Mouse (Mus musculus) heart, embryonic 13.5 days (tissue): ENCODE results near the gene Arsa. TPM values are rescaled to one million over a fixed set of nuclear protein-coding genes. Genes with fewer than 3 reads are reported as not detected.
"Not testable (repeated sequence)": the region's sequence is repeated elsewhere in the genome, so short reads cannot be mapped to it uniquely, and the experiment has no call there.

Experiments
- ATAC-seq: fragments of 200-750 bp; cut with Nextera tagmentation; 2 replicates; pipeline ENCODE4 v1.8.0; 2017; ENCODE audit warnings: moderate TSS enrichment; ENCODE audit not compliant: insufficient number of reproducible peaks, low FRiP score, low TSS enrichment; ENCODE audit errors: extremely low read depth
- H3K27ac ChIP-seq: fragments of 300-500 bp; sonication (generic); replicated peaks from 2 replicates; pipeline ENCODE4 v1.5.1; 2015; ENCODE audit warnings: moderate library complexity, mild to moderate bottlenecking, inconsistent platforms
- H3K27me3 ChIP-seq: fragments of 300-500 bp; sonication (generic); replicated peaks from 2 replicates; pipeline ENCODE4 v1.6.1; 2015; ENCODE audit warnings: mild to moderate bottlenecking, inconsistent platforms
- H3K36me3 ChIP-seq: fragments of 300-500 bp; sonication (generic); 2 replicates; pipeline ENCODE4 v1.6.1; 2015; ENCODE audit warnings: mild to moderate bottlenecking, inconsistent platforms
- H3K4me1 ChIP-seq: fragments of 300-500 bp; sonication (generic); 2 replicates; pipeline ENCODE4 v1.6.1; 2015; ENCODE audit warnings: inconsistent platforms
- H3K4me2 ChIP-seq: fragments of 300-500 bp; sonication (generic); 2 replicates; pipeline ENCODE4 v1.6.1; 2015; ENCODE audit warnings: inconsistent platforms, mild to moderate bottlenecking, moderate library complexity
- H3K4me3 ChIP-seq: fragments of 300-500 bp; sonication (generic); 2 replicates; pipeline ENCODE4 v1.5.1; 2015; ENCODE audit warnings: moderate library complexity, mild to moderate bottlenecking, inconsistent platforms
- H3K9ac ChIP-seq: fragments of 300-500 bp; sonication (generic); 2 replicates; pipeline ENCODE4 v1.6.1; 2015; ENCODE audit warnings: inconsistent platforms, mild to moderate bottlenecking, moderate library complexity
- H3K9me3 ChIP-seq: fragments of 300-500 bp; sonication (generic); 2 replicates; pipeline ENCODE4 v1.6.1; 2016; ENCODE audit warnings: inconsistent platforms
- WGBS: fragments of 180-500 bp; shearing (Covaris S2); methylation state at CpG from one replicate; pipeline ENCODE4 v1.1.7; 2015; ENCODE audit warnings: mixed read lengths; 5-methylcytosine and 5-hydroxymethylcytosine counted together
- polyA plus RNA-seq: library from polyadenylated mRNA; unstranded; fragments of >200 nt; fragmentation: Nextera tagmentation; extraction: Ambion mirVana; gene quantifications from 2 replicates; pipeline ENCODE4 v1.2.1, GENCODE M21; 2015

Gene Arsa
- polyA plus RNA-seq, 1 experiment from 2014 or later = 15.1 TPM

DNA sequence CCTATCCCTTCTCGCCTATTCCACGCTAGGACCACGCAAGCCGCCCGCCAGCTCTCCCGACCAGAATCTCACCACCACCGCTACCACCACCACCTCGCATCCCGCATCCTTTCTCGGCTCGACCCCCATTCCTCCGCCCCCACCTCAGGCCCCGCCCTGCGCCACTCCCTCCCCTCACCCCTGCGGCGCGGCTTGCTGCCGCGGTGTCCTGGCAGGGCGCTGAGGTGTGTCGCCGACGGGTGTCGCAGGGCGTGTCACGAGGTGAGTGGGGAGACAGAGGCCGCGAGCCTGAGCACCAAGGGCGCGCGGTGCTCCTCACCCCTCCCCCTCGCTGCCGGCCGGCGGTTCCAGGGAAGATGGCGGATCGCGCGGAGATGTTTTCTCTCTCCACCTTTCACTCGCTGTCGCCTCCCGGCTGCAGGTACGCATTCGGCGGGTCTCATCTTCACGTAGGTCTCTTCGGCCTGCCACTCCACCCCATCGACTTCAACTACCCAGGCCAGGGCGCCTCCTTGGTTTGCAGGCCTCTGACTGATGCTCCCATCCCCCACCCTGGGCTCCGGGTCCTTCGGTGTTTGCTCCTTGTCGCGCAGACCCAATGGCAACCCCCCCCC is 23.3 kb downstream of the Arsa start, which contains the start of gene Mapk8ip2:
TSS of gene Mapk8ip2 (plus strand) at position 49 of the 614 bp plus-strand sequence.
- ATAC-seq = no peak; the same call in 1 of the 2 replicates
- H3K4me1 ChIP-seq = peaks cover 13% of the 10 kb centered on the region
- H3K9ac ChIP-seq = peak within 1 kb of the TSS; percentile 2; the same call in 1 of the 2 replicates
- peak within 1 kb of the TSS; percentile 51 for H3K4me3 ChIP-seq
- 2% methylated on average over 53 of the region's 53 CpGs for WGBS
- peak within 1 kb of the TSS; percentile 86 for H3K4me2 ChIP-seq
- no peak within 1 kb of the TSS for H3K27ac ChIP-seq
- H3K36me3 ChIP-seq = no peaks in the 10 kb centered on the region
- H3K27me3 ChIP-seq = peaks cover 81% of the 10 kb centered on the region
- no peaks in the 10 kb centered on the region for H3K9me3 ChIP-seq

DNA sequence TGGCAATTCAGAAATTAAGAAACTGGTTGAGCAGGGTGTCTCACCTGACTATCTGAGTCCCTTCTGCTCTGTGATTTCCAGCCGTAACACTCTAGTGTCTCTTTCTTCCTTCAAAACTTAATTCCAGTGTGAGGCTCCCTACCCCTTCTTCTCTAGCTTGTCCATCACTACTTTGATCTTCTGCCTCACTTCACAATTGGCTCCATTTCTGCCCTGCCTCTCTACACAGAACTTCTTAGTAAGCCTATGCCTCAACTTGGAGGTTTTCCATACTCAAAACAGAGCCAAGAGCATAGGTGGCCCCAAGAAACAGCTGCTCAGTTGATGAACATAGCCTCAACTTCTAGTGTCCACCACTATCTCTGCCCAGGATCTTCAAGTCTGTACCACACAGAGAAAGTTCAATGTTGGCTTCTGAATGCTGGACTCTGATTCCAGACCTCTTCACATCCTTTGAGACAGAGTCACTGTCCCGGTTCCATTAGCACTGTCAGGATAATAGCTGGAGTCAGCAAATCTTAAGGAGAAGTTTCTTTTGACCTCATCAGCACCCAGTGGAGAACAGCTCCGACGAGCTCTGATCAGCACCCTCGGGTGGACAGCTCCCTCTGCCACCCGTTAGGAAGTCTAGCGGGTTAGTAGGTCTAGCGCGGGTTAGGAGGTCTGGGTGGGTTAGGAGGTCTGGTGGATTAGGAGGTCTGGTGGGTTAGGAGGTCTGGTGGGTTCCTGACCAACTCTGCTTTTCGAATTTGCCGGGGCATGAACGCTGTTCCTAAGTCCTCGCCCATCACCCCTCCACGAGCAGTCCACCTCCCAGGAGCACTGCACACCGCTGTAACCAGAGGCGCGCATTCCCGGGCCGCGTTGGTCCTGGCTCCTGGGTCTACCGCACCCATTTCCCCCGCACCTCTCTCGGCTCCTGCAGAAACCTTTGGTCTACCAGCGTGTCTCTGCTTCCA is 24.0 kb downstream of the Arsa start:
- peak overlapping the region; percentile 86 for H3K4me2 ChIP-seq
- no peak for ATAC-seq
- WGBS = 5% methylated on average over 15 of the region's 24 CpGs
- no peaks in the 10 kb centered on the region for H3K9me3 ChIP-seq
- peak overlapping the region; percentile 51 for H3K4me3 ChIP-seq
- peaks cover 13% of the 10 kb centered on the region for H3K4me1 ChIP-seq
- H3K27me3 ChIP-seq = peaks cover 76% of the 10 kb centered on the region
- H3K9ac ChIP-seq = no peak overlapping the region
- H3K36me3 ChIP-seq = no peaks in the 10 kb centered on the region
- H3K27ac ChIP-seq = no peak overlapping the region

DNA sequence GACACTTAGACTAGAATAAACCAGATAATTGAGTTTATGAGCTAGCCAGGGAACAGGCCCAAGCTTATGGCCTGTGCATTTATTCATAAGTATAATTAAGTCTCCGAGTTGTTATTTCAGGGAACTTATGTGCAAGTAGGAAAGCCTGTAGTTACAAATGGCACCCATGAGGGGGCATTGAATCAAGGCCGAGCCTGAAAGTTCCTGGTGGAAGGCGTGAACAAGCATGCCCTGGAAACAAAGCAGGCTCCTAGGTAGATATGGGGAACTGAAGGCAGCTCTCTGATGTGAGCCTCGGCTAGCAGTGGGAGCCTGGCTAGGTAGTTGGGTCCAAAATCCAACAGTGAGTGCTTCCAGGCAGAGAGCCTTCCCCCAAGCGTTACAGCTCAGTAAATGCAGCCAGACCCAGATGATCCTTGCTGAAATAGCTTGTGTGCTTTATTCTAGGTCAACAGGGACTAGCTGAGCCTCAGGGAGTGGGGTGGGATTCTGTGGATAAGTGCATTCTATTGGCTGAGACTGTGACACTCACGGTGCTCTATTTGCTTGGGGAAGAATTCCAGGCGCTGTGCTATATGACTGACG is 34.6 kb downstream of the Arsa start:
- Histone ChIP-seq H3K36me3 (no peaks in the 10 kb centered on the region), H3K4me2 (no peak overlapping the region), H3K27me3 (no peaks in the 10 kb centered on the region), H3K27ac (no peak overlapping the region), H3K4me1 (no peaks in the 10 kb centered on the region), H3K4me3 (no peak overlapping the region), H3K9me3 (no peaks in the 10 kb centered on the region), H3K9ac (no peak overlapping the region)
- ATAC-seq = no peak
- WGBS = 35% methylated on average over 8 of the region's 8 CpGs

DNA sequence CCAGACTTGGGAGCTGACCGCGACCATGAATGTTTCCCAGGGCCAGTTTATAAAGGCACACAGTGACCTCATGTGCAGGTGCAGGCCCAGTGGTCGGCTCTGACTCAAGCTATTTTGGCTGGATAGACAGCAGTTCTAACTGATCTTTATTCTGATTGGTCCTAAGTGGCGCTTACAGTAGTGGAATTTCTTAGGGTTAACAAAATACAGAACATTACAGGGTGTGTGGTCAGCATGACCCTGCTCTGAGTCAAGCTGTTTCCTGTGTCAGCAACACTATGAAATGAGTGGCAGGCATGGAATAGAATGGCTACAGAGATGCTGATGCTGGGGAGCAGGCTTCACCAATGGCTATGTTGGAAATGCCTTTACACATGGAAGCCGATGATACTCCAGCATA is 41.3 kb downstream of the Arsa start:
- peaks cover 11% of the 10 kb centered on the region for H3K4me1 ChIP-seq

DNA sequence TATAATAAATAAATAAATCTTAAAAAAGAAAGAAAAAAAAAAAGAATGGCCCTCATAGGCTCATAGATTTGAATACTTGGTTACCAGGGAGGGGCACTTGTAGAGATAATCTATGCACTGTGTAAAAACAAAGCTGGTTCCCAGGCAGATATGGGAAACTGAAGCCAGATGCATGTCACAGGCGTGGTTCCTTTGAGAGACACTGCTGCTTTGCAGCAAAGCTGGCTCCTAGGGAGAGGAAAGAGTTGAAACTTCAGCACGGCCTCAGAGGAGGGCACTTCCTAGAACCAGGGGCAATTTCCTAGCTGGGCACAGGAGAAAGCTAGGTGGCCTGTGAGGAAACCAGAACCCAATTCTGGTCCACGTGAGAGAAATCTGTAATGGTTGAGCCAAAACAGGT is 43.1 kb downstream of the Arsa start:
- Histone ChIP-seq H3K4me1 (peaks cover 18% of the 10 kb centered on the region), H3K36me3 (no peaks in the 10 kb centered on the region), H3K4me3 (no peak overlapping the region), H3K27ac (no peak overlapping the region), H3K27me3 (no peaks in the 10 kb centered on the region), H3K4me2 (no peak overlapping the region), H3K9me3 (no peaks in the 10 kb centered on the region), H3K9ac (no peak overlapping the region)
- ATAC-seq = no peak
- WGBS = 69% methylated on average over 3 of the region's 3 CpGs

More for the DNA sequence above, 41.3 kb downstream of the Arsa start:
- Histone ChIP-seq H3K4me2 (no peak overlapping the region), H3K4me3 (no peak overlapping the region), H3K36me3 (no peaks in the 10 kb centered on the region), H3K9ac (no peak overlapping the region), H3K27ac (no peak overlapping the region), H3K27me3 (no peaks in the 10 kb centered on the region), H3K9me3 (no peaks in the 10 kb centered on the region)
- 80% methylated on average over 5 of the region's 5 CpGs for WGBS
- no peak for ATAC-seq

DNA sequence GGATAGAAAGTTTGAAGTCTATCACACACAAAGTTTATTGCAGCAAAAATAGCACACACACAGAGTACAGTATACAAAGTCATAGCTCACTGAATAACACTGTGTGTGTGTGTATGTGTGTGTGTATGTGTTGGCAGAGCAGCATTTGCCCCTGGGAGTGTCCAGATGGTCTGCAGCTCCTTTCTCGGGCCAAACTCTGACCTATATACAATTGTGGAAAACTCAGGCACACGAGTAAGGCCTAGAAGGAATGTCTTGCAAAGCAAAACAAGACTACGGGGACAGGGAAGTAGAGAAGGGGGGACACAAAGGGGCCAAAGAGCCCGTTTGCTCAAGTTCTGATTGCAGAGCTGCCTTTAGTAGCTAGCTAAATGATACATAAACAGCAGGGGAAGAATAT is 44.3 kb downstream of the Arsa start:
- ATAC-seq = no peak
- no peaks in the 10 kb centered on the region for H3K27me3 ChIP-seq
- H3K4me3 ChIP-seq = no peak overlapping the region
- WGBS = 65% methylated on average over 4 of the region's 4 CpGs
- H3K4me2 ChIP-seq = no peak overlapping the region
- H3K9ac ChIP-seq = no peak overlapping the region
- no peaks in the 10 kb centered on the region for H3K9me3 ChIP-seq
- H3K27ac ChIP-seq = no peak overlapping the region
- H3K36me3 ChIP-seq = peaks cover 3% of the 10 kb centered on the region
- H3K4me1 ChIP-seq = peaks cover 28% of the 10 kb centered on the region

DNA sequence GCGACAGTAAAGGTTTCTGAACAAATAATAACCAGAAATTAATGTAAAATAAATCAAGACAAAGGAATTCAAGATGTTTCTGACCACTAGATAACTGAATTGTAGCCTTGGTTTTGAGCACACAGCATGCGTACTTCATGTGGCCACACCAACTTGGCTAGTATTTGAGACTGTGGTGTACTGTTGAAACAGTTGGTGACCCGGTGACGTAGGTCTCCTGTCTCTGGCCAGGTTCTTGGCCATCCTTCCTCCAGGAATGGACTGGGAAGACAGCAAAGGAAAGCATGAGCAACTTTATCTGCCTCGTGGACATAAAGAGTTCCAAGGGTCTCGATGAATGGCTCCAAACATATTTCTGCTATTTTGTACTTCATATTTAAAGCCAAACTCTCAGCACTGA is 45.4 kb downstream of the Arsa start:
- H3K4me1 ChIP-seq = peaks cover 30% of the 10 kb centered on the region
- H3K27me3 ChIP-seq = no peaks in the 10 kb centered on the region
- 90% methylated on average over 6 of the region's 6 CpGs for WGBS
- H3K36me3 ChIP-seq = peaks cover 15% of the 10 kb centered on the region
- H3K27ac ChIP-seq = no peak overlapping the region
- no peak overlapping the region for H3K4me3 ChIP-seq
- no peak overlapping the region for H3K9ac ChIP-seq
- ATAC-seq = no peak
- H3K4me2 ChIP-seq = no peak overlapping the region
- no peaks in the 10 kb centered on the region for H3K9me3 ChIP-seq

DNA sequence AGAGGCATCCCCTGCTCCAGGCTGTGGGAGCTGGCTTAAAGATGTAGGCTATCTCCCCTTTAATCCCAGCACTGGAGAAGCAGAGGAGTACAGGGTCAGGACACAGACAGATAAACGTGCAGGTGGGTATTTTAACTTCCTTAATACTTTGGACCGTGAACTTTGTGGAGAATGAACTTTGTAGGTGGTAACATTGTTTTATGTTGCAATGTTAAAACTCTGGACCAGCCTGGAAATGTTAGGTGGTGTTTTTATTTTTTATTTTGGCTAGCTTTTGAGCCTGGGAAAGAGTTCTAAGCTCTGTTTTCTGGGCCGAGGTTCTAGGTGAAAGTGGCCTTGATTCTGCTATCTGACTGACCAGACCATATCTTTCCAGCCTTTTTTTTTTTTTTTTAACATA is 46.0 kb downstream of the Arsa start:
- Histone ChIP-seq H3K4me2 (no peak overlapping the region), H3K36me3 (peaks cover 20% of the 10 kb centered on the region), H3K27me3 (no peaks in the 10 kb centered on the region), H3K4me3 (no peak overlapping the region), H3K27ac (no peak overlapping the region), H3K9me3 (no peaks in the 10 kb centered on the region), H3K4me1 (peaks cover 36% of the 10 kb centered on the region), H3K9ac (0 out of 2 replicates have a peak overlapping the region, but pooled peaks have one; percentile 17)
- WGBS = 77% methylated on average over 3 of the region's 3 CpGs
- ATAC-seq = no peak

DNA sequence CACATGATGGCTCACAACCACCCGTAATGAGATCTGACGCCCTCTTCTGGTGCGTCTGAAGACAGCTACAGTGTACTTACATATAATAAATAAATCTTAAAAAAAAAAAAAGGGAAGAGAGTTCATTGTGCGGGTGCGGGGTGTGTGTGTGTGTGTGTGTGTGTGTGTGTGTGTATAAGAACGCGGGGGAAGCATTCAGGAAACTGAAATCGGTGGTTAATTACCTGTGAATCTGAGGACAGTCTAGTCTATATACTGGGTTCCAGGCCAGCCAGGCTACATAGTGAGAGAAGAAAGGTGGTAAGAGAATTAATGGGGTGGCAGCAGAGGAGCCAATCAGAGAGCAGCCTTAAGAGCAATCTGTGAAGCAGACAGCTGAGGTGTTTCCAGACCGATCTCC is 46.5 kb downstream of the Arsa start:
- H3K27me3 ChIP-seq, H3K9me3 ChIP-seq, ATAC-seq, H3K27ac ChIP-seq: not testable (repeated sequence)
- H3K9ac ChIP-seq = 0 out of 2 replicates have a peak overlapping the region, but pooled peaks have one; percentile 17
- H3K4me3 ChIP-seq = peak overlapping the region; percentile 78; the same call in 1 of the 2 replicates
- H3K4me1 ChIP-seq = peaks cover 41% of the 10 kb centered on the region
- H3K4me2 ChIP-seq = peak overlapping the region; percentile 93; the same call in 1 of the 2 replicates
- peaks cover 24% of the 10 kb centered on the region for H3K36me3 ChIP-seq
- 76% methylated on average over 9 of the region's 9 CpGs for WGBS

DNA sequence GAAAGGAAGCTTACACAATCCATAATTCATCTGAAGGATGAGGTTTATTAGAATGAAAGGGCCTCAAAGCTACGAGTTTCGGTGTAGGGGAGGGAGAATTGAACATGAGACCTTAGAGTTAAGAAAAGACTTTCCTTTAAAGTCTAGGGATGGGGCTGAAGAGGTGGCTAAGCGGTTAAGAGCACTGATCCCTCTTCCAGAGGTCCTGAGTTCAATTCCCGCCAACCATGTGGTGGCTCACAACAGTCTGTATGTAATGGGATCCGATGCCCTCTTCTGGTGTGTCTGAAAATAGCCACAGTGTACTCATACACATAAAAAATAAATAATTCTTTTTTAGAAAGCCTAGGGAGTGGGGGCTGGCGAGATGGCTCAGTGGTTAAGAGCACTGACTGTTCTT is 46.9 kb downstream of the Arsa start:
- Histone ChIP-seq H3K9ac (peak overlapping the region; percentile 87), H3K27me3 (no peaks in the 10 kb centered on the region), H3K4me1 (peaks cover 45% of the 10 kb centered on the region), H3K36me3 (peaks cover 24% of the 10 kb centered on the region), H3K9me3 (no peaks in the 10 kb centered on the region), H3K4me2 (peak overlapping the region; percentile 93), H3K4me3 (peak overlapping the region; percentile 78), H3K27ac (peak overlapping the region; percentile 98)
- 38% methylated on average over 6 of the region's 6 CpGs for WGBS
- no peak for ATAC-seq
